Mouse (Mus musculus) right cerebral cortex, postnatal 4 days (tissue): ENCODE data around the gene Dlg4.
"Not testable (repeated sequence)": the region's sequence is repeated elsewhere in the genome, so short reads cannot be mapped to it uniquely, and the experiment has no call there.

ENCODE experiments used
- DNase-seq: peaks from one replicate; pipeline ENCODE4 v3.0.0-alpha.2; 2022

Dlg4 gene

GRCm38 (mm10) chr11:70053898-70054570, 37.3 kb downstream of the Dlg4 start, which contains the start of gene Asgr1:
TSS of gene Asgr1 (plus strand) at chr11:70054085.
- DNase-seq = no peak

- DNase-seq = peak; percentile 76
Observed at GRCm38 (mm10) chr11:70055618-70056214, 39.0 kb downstream of the Dlg4 start.

GRCm38 (mm10) chr11:70057805-70058204, 41.1 kb downstream of the Dlg4 start:
- no peak for DNase-seq

- no peak for DNase-seq
Observed at GRCm38 (mm10) chr11:70059930-70060329, 43.2 kb downstream of the Dlg4 start.

- DNase-seq = no peak
Observed at GRCm38 (mm10) chr11:70063053-70063452, 46.3 kb downstream of the Dlg4 start.

GRCm38 (mm10) chr11:70066701-70067100, 50.0 kb downstream of the Dlg4 start:
- DNase-seq = no peak

GRCm38 (mm10) chr11:70068245-70068644, 51.5 kb downstream of the Dlg4 start:
- no peak for DNase-seq

- no peak for DNase-seq
Observed at GRCm38 (mm10) chr11:70070057-70070456, 53.3 kb downstream of the Dlg4 start.

GRCm38 (mm10) chr11:70070603-70071002, 53.9 kb downstream of the Dlg4 start:
- not testable (repeated sequence) for DNase-seq

- DNase-seq = peak; percentile 93
Observed at GRCm38 (mm10) chr11:70074379-70075071, 57.8 kb downstream of the Dlg4 start.

- no peak for DNase-seq
Observed at GRCm38 (mm10) chr11:70075581-70075980, 58.8 kb downstream of the Dlg4 start.

GRCm38 (mm10) chr11:70077441-70077840, 60.7 kb downstream of the Dlg4 start:
- DNase-seq = no peak

- no peak for DNase-seq
Observed at GRCm38 (mm10) chr11:70079175-70079574, 62.4 kb downstream of the Dlg4 start.

- no peak for DNase-seq
Observed at GRCm38 (mm10) chr11:70079928-70080327, 63.2 kb downstream of the Dlg4 start.

- no peak for DNase-seq
Observed at GRCm38 (mm10) chr11:70080803-70081590, 64.3 kb downstream of the Dlg4 start.

- DNase-seq = no peak
Observed at GRCm38 (mm10) chr11:70084563-70084962, 67.8 kb downstream of the Dlg4 start.

GRCm38 (mm10) chr11:70091986-70092783, 75.4 kb downstream of the Dlg4 start, which contains the start of gene Asgr2:
TSS of gene Asgr2 (plus strand) at chr11:70092644.
- no peak for DNase-seq
